Mouse (Mus musculus): ENCODE measurements around the gene Kif23.

DNA sequence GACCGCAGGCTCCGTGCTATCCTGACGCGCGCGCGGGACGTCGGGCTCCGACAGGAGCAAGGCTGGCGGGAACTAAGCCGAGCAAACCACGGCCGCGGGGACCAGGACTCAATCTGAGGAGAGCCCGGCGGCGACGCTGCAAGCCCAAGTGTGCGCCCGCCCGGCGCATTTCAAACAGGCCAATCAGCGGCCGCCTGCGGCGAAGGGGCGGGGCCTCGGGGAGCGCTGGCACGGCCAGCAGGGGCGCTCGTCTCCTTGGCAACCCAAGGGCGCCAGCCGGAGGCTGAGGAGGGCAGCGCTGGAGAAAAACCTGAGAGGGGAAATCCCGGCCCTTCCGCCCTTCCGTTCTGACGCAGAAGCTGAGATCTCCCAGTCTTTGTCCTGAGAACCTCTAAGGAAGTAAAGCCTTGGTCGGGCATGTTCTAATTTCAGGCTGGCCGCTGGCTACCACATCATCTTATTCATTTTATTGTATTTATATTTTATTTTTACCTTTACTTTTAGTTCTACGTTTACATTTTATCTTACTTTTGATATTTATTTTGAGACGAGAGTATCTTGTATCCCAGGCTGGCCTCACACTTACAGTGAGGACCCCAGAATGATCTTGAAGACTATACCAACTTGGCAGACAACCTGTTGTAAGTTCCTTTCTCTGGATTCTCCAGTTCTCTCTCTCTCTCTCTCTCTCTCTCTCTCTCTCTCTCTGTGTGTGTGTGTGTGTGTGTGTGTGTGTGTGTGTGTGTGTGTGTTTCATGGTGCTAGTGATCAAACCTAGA lies at the start of gene Kif23:
- TF ChIP-seq CTCF (IDR thresholded peaks at IDR 0.05; ENCODE audit: borderline replicate concordance, insufficient read depth, low read depth, low read length) (peak; percentile 55; the same call in 1 of the 2 replicates), POLR2A (IDR thresholded peaks at IDR 0.05; ENCODE audit: borderline replicate concordance, insufficient read depth, low read length) (no peak)
